In genomic region chr14:79110012-79110411, GRCm38 (mm10) we compare ENCODE assay signal across 16 mouse cellular contexts.
"Had no signal": no experiment of that assay in that cellular context is flagged by ENCODE, and none has a peak within 500 bp of the region (broad histone marks: within the 10 kb centered on the region; RNA-seq: fewer than 3 reads in every experiment).

No protein-coding gene starts in this region.

- H3K4me1 ChIP-seq: midbrain, embryonic 15.5 days; neural tube, embryonic 12.5 days had no signal

- H3K27ac ChIP-seq: lung, embryonic 15.5 days; macrophage; midbrain, embryonic 13.5 days; midbrain, embryonic 15.5 days; neural tube, embryonic 12.5 days; stomach, embryonic 15.5 days; stomach, postnatal 0 days had no signal

- DNase-seq: liver, postnatal 0 days; lung, adult 2 months; lung, postnatal 14 days; lung, postnatal 36 days; right cerebral cortex, postnatal 25 days; thymus, adult 2 months; thymus, postnatal 25 days; thymus, postnatal 4 days had no signal

- H3K36me3 ChIP-seq: lung, embryonic 15.5 days; midbrain, embryonic 13.5 days; midbrain, embryonic 15.5 days; neural tube, embryonic 12.5 days; stomach, embryonic 15.5 days had no signal

- H3K9me3 ChIP-seq: lung, embryonic 15.5 days; midbrain, embryonic 13.5 days; midbrain, embryonic 15.5 days; neural tube, embryonic 12.5 days; stomach, embryonic 15.5 days had no signal

- H3K9ac ChIP-seq: liver, postnatal 0 days; lung, embryonic 15.5 days; midbrain, embryonic 13.5 days; midbrain, embryonic 15.5 days; neural tube, embryonic 12.5 days; stomach, embryonic 15.5 days had no signal

- H3K27me3 ChIP-seq: lung, embryonic 15.5 days; megakaryocyte, embryonic 14.5 days; midbrain, embryonic 13.5 days; midbrain, embryonic 15.5 days; neural tube, embryonic 12.5 days; stomach, embryonic 15.5 days had no signal

- H3K4me3 ChIP-seq: lung, embryonic 15.5 days; megakaryocyte, embryonic 14.5 days; midbrain, embryonic 13.5 days; midbrain, embryonic 15.5 days; neural tube, embryonic 12.5 days; stomach, embryonic 15.5 days had no signal
